Mouse (Mus musculus): ENCODE data around the gene Hdac7. TPM values are rescaled to one million over a fixed set of nuclear protein-coding genes. Genes with fewer than 3 reads are reported as not detected.

The Hdac7 gene
- polyA plus RNA-seq, 1 experiment from 2014 or later, result 30.2 TPM

DNA sequence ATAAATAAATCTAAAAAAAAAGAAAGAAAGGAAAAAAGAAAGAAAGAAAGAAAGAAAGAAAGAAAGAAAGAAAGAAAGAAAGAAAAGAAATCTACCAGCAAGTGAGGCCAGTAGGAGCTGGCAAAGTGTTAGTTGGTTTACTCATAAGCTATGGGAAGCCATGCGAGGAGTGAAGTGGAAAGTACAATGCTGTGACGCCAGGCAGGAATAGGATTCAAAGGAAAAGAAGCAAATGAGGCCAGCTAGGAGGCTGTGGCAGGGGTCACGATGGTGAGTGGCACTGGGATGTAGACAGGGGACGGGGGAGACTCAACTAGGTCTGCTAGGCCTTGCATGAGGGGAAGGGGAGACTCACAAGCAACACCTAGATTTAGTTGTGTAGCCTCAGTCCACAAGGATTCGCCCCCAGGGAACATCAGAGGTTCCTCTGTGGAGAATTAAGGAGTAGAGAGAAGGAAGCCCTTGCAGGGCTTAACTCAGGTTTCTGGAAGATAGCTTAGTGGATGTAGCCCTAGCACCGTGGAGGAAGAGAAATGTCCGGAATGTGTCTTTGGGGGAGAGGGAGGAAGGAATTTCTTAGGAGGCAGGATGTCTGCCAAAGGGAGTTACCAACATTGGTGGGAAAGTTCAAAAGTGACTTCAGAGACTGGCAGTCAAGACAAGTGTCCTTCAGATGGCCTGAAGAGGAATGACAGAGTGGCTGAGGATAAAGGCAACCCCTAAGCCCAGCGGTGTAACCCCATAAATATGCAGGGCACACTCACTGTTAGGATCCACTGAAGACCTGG, 65.8 kb downstream of the Hdac7 start, which contains the start of gene Slc48a1:
Slc48a1 (plus strand) TSS at position 210 of the 788 bp plus-strand sequence.
- no peak for DNase-seq (ENCODE audit: low spot score)
- Histone ChIP-seq H3K27ac (replicated peaks) (no peak within 1 kb of the TSS; the same call in 1 of the 2 replicates), H3K4me3 (no peak within 1 kb of the TSS), H3K36me3 (replicated peaks) (no peaks in the 10 kb centered on the region), H3K27me3 (replicated peaks; ENCODE audit: low read depth, poor library complexity, severe bottlenecking) (peaks cover 42% of the 10 kb centered on the region), H3K4me1 (peaks cover 55% of the 10 kb centered on the region), H3K9me3 (no peaks in the 10 kb centered on the region)
- WGBS, result 70% methylated on average over 8 of the region's 8 CpGs

DNA sequence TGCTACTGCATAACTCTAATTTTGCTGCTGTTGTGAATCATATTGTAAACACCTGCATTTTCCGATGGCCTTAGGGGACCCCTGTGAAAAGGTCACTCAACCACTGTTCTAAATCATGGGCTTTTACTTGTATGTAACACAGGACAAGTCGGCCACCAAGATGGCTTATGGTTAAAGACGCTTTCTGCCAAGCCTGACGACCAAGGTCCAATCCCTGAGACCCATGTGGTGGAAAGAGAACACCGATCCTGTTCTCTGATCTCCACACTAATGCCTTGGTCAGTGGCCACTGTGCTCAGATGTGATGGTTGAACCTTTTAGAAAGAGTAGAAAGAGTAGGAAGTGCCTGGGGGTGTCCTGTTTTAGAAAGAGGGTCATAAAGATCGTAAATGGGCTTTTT, 67.4 kb downstream of the Hdac7 start:
- no peak for DNase-seq (ENCODE audit: low spot score)
- H3K27me3 ChIP-seq (replicated peaks; ENCODE audit: low read depth, poor library complexity, severe bottlenecking), result peaks cover 29% of the 10 kb centered on the region
- WGBS, result 81% methylated on average over 6 of the region's 6 CpGs
- no peak overlapping the region for H3K4me3 ChIP-seq
- H3K9me3 ChIP-seq, result no peaks in the 10 kb centered on the region
- no peak overlapping the region for H3K27ac ChIP-seq (replicated peaks)
- peaks cover 58% of the 10 kb centered on the region for H3K4me1 ChIP-seq
- H3K36me3 ChIP-seq (replicated peaks), result no peaks in the 10 kb centered on the region

DNA sequence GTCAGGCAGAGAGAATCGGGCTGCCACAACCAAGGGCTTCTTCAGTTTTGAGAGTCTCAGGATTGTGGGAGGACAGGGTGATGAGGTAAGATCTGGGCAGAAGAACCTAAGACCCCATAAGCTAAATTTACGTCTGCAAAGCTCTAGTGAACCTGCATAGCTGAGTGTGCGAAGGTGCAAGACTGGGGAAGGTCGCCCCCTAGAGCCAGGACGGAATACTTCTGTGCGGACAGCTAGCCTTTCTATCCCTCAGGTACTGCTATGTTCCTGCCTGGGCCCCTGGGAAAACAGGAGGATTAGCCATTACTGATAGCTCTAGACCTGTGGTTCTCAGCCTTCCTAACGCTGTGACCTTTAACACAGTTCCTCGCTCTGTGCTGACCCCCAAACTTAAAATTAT, 67.8 kb downstream of the Hdac7 start:
- DNase-seq (ENCODE audit: low spot score), result peak; percentile 71
- peaks cover 54% of the 10 kb centered on the region for H3K4me1 ChIP-seq
- peaks cover 30% of the 10 kb centered on the region for H3K27me3 ChIP-seq (replicated peaks; ENCODE audit: low read depth, poor library complexity, severe bottlenecking)
- no peaks in the 10 kb centered on the region for H3K9me3 ChIP-seq
- H3K36me3 ChIP-seq (replicated peaks), result no peaks in the 10 kb centered on the region
- WGBS, result 9% methylated on average over 8 of the region's 8 CpGs
- H3K4me3 ChIP-seq, result no peak overlapping the region
- 0 out of 2 replicates have a peak overlapping the region, but pooled peaks have one; percentile 3 for H3K27ac ChIP-seq (replicated peaks)

DNA sequence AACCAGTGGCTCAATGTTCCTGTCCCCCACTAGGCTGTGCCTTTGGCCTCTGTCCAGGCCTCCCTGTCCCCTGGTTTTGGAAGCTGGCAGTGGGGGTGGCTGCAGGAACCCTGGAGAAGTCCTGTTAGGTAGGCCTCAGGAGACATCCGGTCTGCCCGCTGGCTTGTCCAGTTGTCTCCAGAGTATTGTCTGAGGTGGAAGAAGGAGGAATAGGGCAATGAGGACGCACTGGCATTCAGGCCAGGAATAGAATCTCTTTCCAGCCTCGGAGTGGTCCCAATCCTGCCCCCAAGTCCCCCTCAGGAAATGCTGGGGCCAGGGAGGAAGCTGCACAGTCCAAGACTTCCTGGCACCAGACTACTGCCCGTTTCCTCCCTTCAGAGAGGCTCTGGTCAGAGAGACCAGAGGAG, 70.3 kb downstream of the Hdac7 start:
- 64% methylated on average over 5 of the region's 5 CpGs for WGBS
- Histone ChIP-seq H3K36me3 (replicated peaks) (no peaks in the 10 kb centered on the region), H3K4me1 (peaks cover 39% of the 10 kb centered on the region), H3K27ac (replicated peaks) (peak overlapping the region; percentile 68), H3K4me3 (no peak overlapping the region), H3K27me3 (replicated peaks; ENCODE audit: low read depth, poor library complexity, severe bottlenecking) (peaks cover 54% of the 10 kb centered on the region), H3K9me3 (no peaks in the 10 kb centered on the region)
- DNase-seq (ENCODE audit: low spot score), result no peak

DNA sequence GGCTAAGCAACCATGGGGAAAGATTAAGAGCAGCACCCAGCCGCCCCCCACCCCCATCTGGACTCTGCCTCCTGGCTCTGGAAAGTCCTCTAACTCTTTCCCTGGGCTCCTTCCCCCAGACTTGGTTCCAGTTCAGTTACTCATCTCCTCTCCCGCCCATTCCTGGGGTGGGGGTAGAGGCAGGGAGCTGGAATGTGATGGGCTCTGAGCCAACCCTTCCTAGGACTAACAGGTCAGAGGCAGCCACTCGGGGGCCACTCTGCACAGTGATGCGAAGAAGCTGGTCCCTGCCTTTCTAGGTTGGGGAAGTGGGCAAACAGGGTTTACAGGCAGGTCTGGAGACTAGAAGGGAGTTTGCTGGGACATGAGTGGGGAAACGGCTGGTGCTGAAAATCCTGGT, 71.2 kb downstream of the Hdac7 start:
- H3K9me3 ChIP-seq, result no peaks in the 10 kb centered on the region
- peak; percentile 57 for DNase-seq (ENCODE audit: low spot score)
- WGBS, result 35% methylated on average over 5 of the region's 5 CpGs
- peak overlapping the region; percentile 68; the same call in 1 of the 2 replicates for H3K27ac ChIP-seq (replicated peaks)
- peaks cover 44% of the 10 kb centered on the region for H3K4me1 ChIP-seq
- no peaks in the 10 kb centered on the region for H3K36me3 ChIP-seq (replicated peaks)
- H3K27me3 ChIP-seq (replicated peaks; ENCODE audit: low read depth, poor library complexity, severe bottlenecking), result peaks cover 63% of the 10 kb centered on the region
- 0 out of 2 replicates have a peak overlapping the region, but pooled peaks have one; percentile 12 for H3K4me3 ChIP-seq

DNA sequence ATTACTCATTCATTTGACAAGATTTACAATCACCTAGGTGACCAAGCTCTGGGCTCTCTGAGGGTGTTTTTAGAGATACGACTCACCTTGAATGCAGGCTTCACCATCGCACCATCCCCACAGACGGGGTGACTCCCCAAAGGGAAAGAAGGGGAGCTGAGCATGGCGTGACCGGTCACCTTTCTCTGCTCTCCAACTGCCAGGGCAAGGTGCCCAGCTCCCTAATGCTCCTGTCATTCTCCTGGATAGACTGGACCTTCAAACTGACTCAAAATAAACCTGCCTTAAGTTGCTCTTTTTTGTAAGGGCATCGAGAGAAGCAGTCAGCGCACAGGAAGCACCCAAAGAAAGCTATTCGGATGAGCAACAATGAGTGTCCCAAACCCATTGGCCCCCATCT, 74.0 kb downstream of the Hdac7 start:
- Histone ChIP-seq H3K36me3 (replicated peaks) (no peaks in the 10 kb centered on the region), H3K9me3 (no peaks in the 10 kb centered on the region), H3K4me1 (peaks cover 63% of the 10 kb centered on the region), H3K27me3 (replicated peaks; ENCODE audit: low read depth, poor library complexity, severe bottlenecking) (peaks cover 81% of the 10 kb centered on the region), H3K4me3 (no peak overlapping the region), H3K27ac (replicated peaks) (no peak overlapping the region)
- 81% methylated on average over 8 of the region's 8 CpGs for WGBS
- no peak for DNase-seq (ENCODE audit: low spot score)

DNA sequence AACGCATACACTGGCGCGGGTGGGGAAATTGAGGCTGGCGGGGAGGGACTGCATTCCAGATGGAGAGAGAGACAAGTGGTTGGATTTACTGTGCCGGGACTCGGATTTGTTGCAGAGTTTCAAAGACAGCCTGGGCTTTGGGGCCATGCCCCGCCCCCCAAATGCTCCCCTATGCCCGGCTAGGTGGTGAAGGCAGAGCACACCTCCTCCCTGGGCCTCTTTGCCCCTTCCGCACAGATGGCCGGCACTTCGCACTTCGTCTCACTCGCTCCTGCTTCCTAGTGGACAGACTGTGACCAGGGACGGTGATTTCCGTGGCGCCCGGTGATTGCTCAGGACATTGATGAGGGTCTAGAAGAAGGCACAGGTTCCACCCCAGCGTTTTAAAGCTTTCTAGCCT, 76.1 kb downstream of the Hdac7 start:
- peaks cover 63% of the 10 kb centered on the region for H3K4me1 ChIP-seq

DNA sequence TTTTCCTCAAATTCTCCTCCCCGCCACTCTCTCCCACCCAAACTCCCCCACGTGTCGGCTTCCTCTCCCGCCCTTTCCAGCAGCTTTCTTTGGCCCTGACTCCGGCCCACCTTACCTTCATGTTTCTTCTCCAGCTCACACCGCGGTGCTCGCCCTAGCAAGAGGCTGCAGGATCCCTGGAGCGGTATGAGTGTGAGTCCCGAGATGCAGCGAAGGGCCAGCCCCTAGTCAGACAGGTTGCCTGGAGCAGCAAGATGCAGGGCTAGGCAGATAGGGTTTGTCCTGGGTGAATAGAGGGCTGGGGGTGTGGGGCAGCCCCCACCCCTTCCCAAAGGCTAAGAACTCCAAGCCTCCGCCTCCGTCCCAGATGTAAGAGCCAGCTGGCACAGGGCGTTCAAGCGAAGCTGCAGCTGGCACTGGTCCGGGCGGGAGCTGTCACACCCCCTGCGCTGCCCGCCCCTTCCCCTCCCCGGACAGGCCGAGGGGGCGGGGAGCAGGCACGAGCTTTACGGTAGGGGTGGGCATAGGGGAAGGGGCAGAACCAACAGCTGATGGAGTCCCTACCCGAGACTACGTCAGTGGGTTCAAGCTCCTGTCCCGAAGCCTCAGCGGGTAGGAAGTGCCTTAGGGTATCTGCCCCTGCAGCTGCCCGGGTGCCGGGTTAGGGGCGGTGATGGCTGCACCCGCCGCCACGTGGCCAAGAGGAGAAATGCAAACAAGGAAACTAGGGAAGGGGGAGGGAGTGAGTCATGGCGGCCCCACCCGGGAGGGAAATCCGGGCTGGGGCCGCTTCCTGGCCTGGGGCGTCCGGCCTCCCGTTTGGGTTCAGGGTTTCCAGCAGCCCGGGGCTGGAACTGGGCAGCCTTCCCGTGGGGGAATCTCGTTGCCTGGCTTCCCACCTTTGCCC, 76.8 kb downstream of the Hdac7 start, which contains the start of gene Rapgef3:
Rapgef3 (minus strand) TSS at position 693 of the 907 bp plus-strand sequence.
- Histone ChIP-seq H3K4me3 (peak within 1 kb of the TSS; percentile 66), H3K36me3 (replicated peaks) (no peaks in the 10 kb centered on the region), H3K9me3 (no peaks in the 10 kb centered on the region), H3K27ac (replicated peaks) (peak within 1 kb of the TSS; percentile 73), H3K4me1 (peaks cover 63% of the 10 kb centered on the region), H3K27me3 (replicated peaks; ENCODE audit: low read depth, poor library complexity, severe bottlenecking) (peaks cover 78% of the 10 kb centered on the region)
- peak; percentile 86 for DNase-seq (ENCODE audit: low spot score)
- under 1% methylated on average over 44 of the region's 44 CpGs for WGBS

More for the DNA sequence above, 76.1 kb downstream of the Hdac7 start:
- Histone ChIP-seq H3K27ac (replicated peaks) (peak overlapping the region; percentile 73), H3K4me3 (peak overlapping the region; percentile 66), H3K9me3 (no peaks in the 10 kb centered on the region), H3K36me3 (replicated peaks) (no peaks in the 10 kb centered on the region), H3K27me3 (replicated peaks; ENCODE audit: low read depth, poor library complexity, severe bottlenecking) (peaks cover 73% of the 10 kb centered on the region)
- peak; percentile 53 for DNase-seq (ENCODE audit: low spot score)
- WGBS, result under 1% methylated on average over 18 of the region's 18 CpGs

DNA sequence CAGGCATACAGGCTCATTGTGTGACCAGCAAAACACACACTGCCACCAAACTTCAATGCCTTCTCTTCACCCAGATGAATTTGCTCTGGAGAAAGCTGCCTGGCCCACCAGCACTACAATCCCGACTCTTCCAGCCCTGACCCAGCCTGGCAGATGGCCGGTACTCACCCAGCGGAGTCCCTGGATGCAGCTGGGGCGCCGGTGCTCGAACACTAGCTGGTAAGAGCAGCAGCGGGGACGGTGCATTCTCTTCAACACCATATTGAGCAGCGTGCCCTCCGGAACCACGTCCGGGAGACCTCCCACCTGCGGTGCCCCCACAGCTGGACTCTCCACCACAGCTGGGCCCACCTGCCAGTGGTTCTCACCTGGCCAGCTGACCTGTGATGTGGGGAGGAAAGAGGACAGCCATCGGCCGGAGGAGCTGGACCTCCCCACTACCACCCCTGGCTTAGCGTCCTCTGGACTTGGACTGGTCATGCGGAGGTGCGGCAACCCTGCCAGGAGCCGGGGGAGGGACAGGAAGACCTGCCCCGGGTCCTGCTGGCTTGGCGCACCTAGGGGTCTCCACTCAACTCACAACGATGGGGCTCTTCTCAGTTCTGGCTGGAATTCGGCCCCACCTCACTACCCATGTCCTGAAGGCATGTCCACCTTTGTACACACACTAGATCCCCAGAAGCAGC, 77.6 kb downstream of the Hdac7 start:
- peaks cover 66% of the 10 kb centered on the region for H3K4me1 ChIP-seq
- 5% methylated on average over 23 of the region's 23 CpGs for WGBS
- no peaks in the 10 kb centered on the region for H3K36me3 ChIP-seq (replicated peaks)
- H3K9me3 ChIP-seq, result no peaks in the 10 kb centered on the region
- H3K27ac ChIP-seq (replicated peaks), result peak overlapping the region; percentile 73
- peak overlapping the region; percentile 66 for H3K4me3 ChIP-seq
- H3K27me3 ChIP-seq (replicated peaks; ENCODE audit: low read depth, poor library complexity, severe bottlenecking), result peaks cover 86% of the 10 kb centered on the region
- DNase-seq (ENCODE audit: low spot score), result no peak

DNA sequence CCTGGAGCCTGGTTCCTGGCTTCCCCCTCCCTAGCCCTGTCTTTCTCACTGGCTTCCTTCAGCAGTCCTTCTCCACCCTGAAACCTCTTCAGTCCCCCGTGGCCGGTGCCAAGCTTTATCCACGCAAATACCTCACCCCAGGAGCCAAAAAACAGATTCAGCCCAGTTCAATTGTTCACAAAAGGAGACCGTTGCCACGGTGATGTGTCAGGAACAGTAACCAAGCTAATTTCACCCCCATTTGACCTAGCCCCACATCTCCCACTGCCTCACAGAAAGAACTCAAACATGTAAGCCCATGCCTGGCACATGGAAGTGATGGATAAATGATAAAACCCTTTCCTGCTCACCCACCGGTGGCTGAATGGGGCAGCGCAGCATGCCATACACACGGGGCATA, 78.1 kb downstream of the Hdac7 start:
- H3K4me1 ChIP-seq, result peaks cover 71% of the 10 kb centered on the region
- peaks cover 86% of the 10 kb centered on the region for H3K27me3 ChIP-seq (replicated peaks; ENCODE audit: low read depth, poor library complexity, severe bottlenecking)

DNA sequence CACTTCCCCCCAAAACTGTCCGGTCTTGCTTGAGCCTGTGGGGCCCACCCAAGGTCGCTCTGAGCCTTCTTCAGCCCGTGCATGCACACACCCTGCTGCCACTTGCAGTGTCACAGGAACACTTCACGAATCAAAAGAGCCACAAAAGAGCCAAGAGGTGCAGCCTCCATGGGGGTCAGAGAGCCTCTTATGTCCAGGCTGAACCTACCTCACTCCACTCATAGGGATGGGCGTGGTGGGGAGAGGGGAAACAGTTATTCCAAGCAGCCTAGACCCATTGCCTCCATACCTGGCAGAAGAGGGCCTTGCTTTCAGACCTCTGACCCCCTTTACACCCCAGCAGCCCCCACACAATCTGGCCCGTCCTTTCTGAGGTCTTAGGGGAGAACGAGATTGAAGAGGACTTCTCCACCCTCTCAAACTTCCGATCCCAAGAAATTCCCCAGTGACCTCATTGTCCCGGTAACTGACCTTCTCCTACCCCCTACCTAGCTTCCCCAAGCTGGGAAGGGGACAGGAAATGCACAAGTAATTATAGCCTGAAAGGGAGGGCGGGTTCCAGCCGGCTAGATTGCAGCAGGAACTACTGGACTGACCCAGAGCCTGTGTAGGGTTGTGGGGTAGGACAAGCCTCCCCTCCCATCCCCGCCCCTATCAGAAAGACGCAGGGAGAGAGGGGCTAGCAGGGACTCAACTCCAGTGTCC, 79.1 kb downstream of the Hdac7 start:
- Histone ChIP-seq H3K4me1 (peaks cover 74% of the 10 kb centered on the region), H3K27me3 (replicated peaks; ENCODE audit: low read depth, poor library complexity, severe bottlenecking) (peaks cover 83% of the 10 kb centered on the region), H3K9me3 (no peaks in the 10 kb centered on the region), H3K27ac (replicated peaks) (peak overlapping the region; percentile 51; the same call in 1 of the 2 replicates), H3K36me3 (replicated peaks) (no peaks in the 10 kb centered on the region), H3K4me3 (peak overlapping the region; percentile 66)
- no peak for DNase-seq (ENCODE audit: low spot score)
- WGBS, result 34% methylated on average over 13 of the region's 13 CpGs

More for the DNA sequence above, 78.1 kb downstream of the Hdac7 start:
- DNase-seq (ENCODE audit: low spot score), result no peak
- Histone ChIP-seq H3K27ac (replicated peaks) (peak overlapping the region; percentile 73), H3K9me3 (no peaks in the 10 kb centered on the region), H3K36me3 (replicated peaks) (no peaks in the 10 kb centered on the region), H3K4me3 (peak overlapping the region; percentile 66)
- 20% methylated on average over 8 of the region's 8 CpGs for WGBS
